Mouse (Mus musculus) cortical plate, adult 2 months (tissue): ENCODE measurements around the gene Atic.

Experiments used
- CTCF ChIP-seq: fragments of 200-500 bp; IDR thresholded peaks from 2 replicates; pipeline ENCODE4 v1.5.1; 2011; ENCODE audit warnings: mild to moderate bottlenecking, control low read depth, low read length; ENCODE audit not compliant: insufficient read depth; ENCODE audit errors: extremely low read depth
- POLR2A ChIP-seq: fragments of 200-500 bp; IDR thresholded peaks from 2 replicates; pipeline ENCODE4 v1.6.1; 2011; ENCODE audit warnings: mild to moderate bottlenecking, low read length, control low read depth; ENCODE audit not compliant: insufficient read depth; ENCODE audit errors: extremely low read depth

DNA sequence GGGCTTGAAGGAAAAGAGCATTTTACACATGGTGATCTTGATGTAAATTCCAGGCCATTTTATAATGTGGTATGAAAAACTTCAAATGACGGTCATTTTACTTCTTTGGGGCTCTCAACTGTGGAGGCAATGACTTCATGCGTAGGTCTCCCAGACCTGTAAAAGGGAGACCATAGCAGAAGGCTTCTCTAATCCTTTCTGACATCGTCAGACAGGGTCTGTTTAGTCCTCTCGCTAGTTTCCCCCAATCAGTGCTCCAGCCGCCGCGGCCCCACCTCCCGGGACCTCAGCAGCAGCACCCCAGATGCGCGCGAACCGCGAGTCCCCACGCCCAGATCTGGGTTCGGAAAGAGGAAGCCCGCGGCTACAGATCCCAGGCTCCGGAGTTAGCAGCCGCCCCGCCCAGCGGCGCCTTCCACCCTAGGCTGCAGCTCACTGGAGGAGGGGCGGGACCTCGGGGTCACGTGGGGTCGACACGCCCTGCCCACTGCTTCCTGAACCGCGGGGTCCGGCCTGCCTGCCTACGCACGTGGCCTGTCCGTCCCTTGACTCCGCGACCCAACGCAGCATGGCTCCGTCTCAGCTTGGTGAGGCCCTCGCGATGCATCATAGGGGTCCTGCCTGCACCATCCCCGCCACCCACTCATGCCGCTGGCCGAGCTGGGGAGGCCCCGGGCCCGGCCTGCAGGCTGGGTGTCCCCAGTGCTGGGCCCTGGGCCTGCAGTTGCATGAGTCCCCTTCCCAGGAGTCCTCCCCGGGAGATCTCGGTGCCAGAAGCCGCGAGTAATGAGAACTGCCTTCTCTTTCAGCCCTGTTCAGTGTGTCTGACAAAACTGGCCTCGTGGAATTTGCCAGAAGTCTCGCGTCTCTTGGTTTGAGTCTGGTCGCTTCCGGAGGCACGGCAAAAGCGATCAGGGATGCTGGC, at the start of gene Atic:
- TF ChIP-seq POLR2A, result 0 out of 2 replicates have a peak, but pooled peaks have one; percentile 8
- TF ChIP-seq CTCF, result no peak
